Mouse (Mus musculus) thymus, adult 2 months (tissue): Measurements from ENCODE around the gene Fsd1. TPM values are rescaled to one million over a fixed set of nuclear protein-coding genes. Genes with fewer than 3 reads are reported as not detected.

Experiments used
- DNase-seq: peaks from one replicate; pipeline ENCODE4 v3.0.0; 2021
- H3K27ac ChIP-seq: fragments of 200-500 bp; 2 replicates; pipeline ENCODE4 v1.5.1; 2012; ENCODE audit warnings: low read length, control low read depth; ENCODE audit not compliant: control insufficient read depth, insufficient read depth
- H3K27me3 ChIP-seq: fragments of 200-500 bp; 2 replicates; pipeline ENCODE4 v1.6.1; 2012; ENCODE audit warnings: mild to moderate bottlenecking, low read length, moderate library complexity, mixed read lengths; ENCODE audit not compliant: control insufficient read depth, insufficient read depth
- H3K36me3 ChIP-seq: fragments of 200-500 bp; 2 replicates; pipeline ENCODE4 v1.6.1; 2012; ENCODE audit warnings: mild to moderate bottlenecking, low read length, moderate library complexity; ENCODE audit not compliant: control insufficient read depth, insufficient read depth
- H3K4me1 ChIP-seq: fragments of 200-500 bp; replicated peaks from 2 replicates; pipeline ENCODE4 v1.6.1; 2012; ENCODE audit warnings: low read length; ENCODE audit not compliant: control insufficient read depth, insufficient read depth
- H3K4me3 ChIP-seq: fragments of 200-500 bp; 2 replicates; pipeline ENCODE4 v1.5.1; 2012; ENCODE audit warnings: mild to moderate bottlenecking, low read length, control low read depth, moderate library complexity; ENCODE audit not compliant: control insufficient read depth, insufficient read depth
- CTCF ChIP-seq: fragments of 200-500 bp; IDR thresholded peaks from 2 replicates; pipeline ENCODE4 v1.5.1; 2012; ENCODE audit warnings: mild to moderate bottlenecking, control low read depth, low read length, moderate library complexity, borderline replicate concordance; ENCODE audit not compliant: control insufficient read depth, poor library complexity, insufficient read depth; ENCODE audit errors: extremely low read depth
- POLR2A ChIP-seq: fragments of 200-500 bp; IDR thresholded peaks from 2 replicates; pipeline ENCODE4 v1.6.1; 2012; ENCODE audit warnings: mild to moderate bottlenecking, low read length, control low read depth, moderate library complexity; ENCODE audit not compliant: control insufficient read depth, poor library complexity, insufficient read depth; ENCODE audit errors: extremely low read depth
- WGBS: fragments of 180-500 bp; shearing (Covaris S2); methylation state at CpG from one replicate; pipeline ENCODE4 v1.1.7; 2018; 5-methylcytosine and 5-hydroxymethylcytosine counted together
- polyA plus RNA-seq: library from polyadenylated mRNA; depleted of rRNA; stranded (reverse); fragments of >200 nt; gene quantifications from 2 replicates; pipeline ENCODE4 v1.2.3, GENCODE M21; 2012

The Fsd1 gene
- polyA plus RNA-seq, 1 experiment, result 0.26 TPM

DNA sequence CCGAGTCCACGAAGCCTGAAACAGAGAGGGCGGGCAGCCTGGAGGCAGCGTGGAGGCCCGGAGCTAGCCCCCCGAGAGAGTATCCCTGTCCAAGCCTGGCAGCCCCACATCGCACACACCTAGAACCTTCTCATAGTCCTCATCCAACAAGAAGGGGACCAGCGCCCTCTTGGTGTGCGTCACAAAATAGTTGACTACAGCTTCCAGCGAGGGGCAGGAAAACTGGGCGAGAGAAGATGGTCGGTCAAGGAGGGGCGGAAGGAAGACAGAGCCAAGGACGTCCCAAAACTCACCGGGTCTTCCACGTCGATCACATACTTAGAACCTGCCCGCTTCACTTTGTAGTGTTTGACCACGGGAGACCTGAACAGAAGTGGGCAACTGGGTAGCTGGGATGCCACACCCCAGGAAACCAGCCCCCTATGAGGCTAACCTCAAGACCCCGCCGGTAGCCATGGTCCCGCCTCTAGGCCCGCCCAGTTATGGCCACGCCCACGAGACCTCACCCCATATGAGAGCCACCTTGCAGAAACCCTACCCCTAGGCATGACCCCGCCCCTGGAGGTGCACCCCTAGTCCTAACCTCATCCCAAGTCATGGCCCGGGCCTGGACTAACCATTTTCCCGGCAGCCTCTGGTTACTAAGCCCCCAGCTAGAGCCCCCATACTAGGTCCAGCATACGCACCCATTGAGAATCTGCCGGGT, 13.6 kb downstream of the Fsd1 start:
- no peaks in the 10 kb centered on the region for H3K4me1 ChIP-seq
- no peak overlapping the region for H3K27ac ChIP-seq
- no peaks in the 10 kb centered on the region for H3K36me3 ChIP-seq
- H3K27me3 ChIP-seq, result no peaks in the 10 kb centered on the region
- WGBS, result 41% methylated on average over 30 of the region's 30 CpGs
- no peak for TF ChIP-seq POLR2A
- 0 out of 2 replicates have a peak, but pooled peaks have one; percentile 12 for TF ChIP-seq CTCF
- H3K4me3 ChIP-seq, result no peak overlapping the region
- DNase-seq, result no peak

DNA sequence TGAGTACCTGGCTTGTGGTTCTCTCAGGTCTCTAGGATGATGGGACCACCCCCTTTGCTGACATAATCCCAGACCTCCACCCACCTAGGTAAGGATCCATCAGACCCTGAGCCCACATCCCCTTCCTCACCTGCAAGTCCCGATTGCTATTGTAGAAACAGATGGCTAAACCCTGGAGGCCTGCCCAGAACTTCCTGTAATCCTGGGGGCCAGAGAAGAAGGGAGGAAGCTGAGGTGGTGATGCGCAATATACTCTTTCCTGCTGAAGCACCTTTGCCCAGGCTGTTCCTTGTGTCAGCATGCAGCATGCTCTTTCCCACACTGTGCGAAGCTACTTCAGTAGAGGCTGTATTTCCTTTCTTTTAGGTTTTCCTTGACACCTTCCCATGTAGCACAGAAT, 16.7 kb downstream of the Fsd1 start:
- DNase-seq, result no peak
- Histone ChIP-seq H3K4me1 (0 out of 2 replicates have a peak, but pooled peaks cover 2% of the 10 kb centered on the region), H3K27me3 (no peaks in the 10 kb centered on the region), H3K4me3 (no peak overlapping the region), H3K36me3 (no peaks in the 10 kb centered on the region), H3K27ac (no peak overlapping the region)
- TF ChIP-seq CTCF, result no peak
- TF ChIP-seq POLR2A, result no peak
- 39% methylated on average over 3 of the region's 3 CpGs for WGBS

DNA sequence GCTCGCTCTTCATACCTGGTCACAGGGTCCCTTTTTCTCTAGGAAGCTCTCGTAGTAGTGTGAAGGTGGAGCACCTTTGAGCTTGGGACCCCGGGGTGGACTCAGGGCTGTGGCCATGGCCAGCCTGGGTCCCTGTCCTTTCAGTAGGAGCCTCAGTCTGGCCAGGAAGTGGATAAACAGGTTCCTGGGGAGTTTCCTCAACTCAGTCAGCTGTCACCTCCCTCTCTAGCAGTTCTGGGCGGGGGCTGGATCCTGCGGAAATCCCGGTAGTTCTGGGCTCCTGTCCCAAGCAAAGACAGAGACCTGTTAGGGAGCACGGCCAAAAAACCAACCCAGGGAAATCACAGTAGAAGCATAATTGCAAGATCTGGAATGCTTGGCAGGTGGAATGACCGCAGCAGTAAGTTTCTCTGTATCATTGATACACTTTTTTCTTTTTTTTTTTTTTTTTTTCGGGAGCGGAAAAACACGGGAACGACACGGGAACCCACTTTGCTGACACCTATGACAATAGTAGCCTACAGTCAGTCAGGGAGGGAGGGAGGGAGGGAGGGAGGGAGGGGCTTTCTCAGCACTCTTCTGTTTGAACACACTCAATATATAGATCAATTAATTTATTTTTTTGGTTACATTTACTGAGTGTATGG, 19.2 kb downstream of the Fsd1 start, which contains the start of the genes Stap2 and Mpnd:
TSS of gene Stap2 (minus strand) at position 170 of the 647 bp plus-strand sequence.
TSS of gene Mpnd (plus strand) at position 297 of the 647 bp plus-strand sequence.
- no peaks in the 10 kb centered on the region for H3K27me3 ChIP-seq
- peaks cover 16% of the 10 kb centered on the region for H3K4me1 ChIP-seq
- H3K36me3 ChIP-seq, result no peaks in the 10 kb centered on the region
- H3K27ac ChIP-seq, result no peak within 1 kb of the TSS
- DNase-seq, result no peak
- TF ChIP-seq POLR2A, result no peak
- no peak for TF ChIP-seq CTCF
- WGBS, result 65% methylated on average over 13 of the region's 13 CpGs
- H3K4me3 ChIP-seq, result peak within 1 kb of the TSS; percentile 1; the same call in 1 of the 2 replicates

DNA sequence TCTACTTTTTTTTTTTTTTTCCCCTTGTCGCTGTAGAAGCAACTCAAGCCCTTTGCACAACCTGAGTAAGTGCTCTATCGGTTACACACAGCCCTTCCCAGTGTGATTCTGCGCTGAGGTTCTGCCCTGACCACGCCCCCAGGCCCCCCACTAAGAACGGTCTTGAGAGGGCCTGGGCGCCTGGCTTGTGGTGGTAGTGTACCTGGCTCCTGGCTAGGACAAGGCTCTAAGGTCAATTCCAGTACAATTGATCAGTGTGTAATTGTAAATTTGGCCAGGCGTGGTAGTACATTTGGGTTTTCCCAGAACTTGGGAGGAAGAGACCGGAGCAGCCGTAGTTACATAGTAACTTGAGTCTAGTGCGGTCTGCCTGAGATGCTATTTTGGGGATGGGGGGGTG, 20.6 kb downstream of the Fsd1 start:
- DNase-seq, result no peak
- Histone ChIP-seq H3K27ac (no peak overlapping the region), H3K27me3 (no peaks in the 10 kb centered on the region), H3K4me1 (peaks cover 17% of the 10 kb centered on the region), H3K4me3 (no peak overlapping the region), H3K36me3 (no peaks in the 10 kb centered on the region)
- no peak for TF ChIP-seq CTCF
- no peak for TF ChIP-seq POLR2A
- 87% methylated on average over 10 of the region's 10 CpGs for WGBS

GRCm38 (mm10) chr17:56007444-56008355, 21.4 kb downstream of the Fsd1 start:
- TF ChIP-seq POLR2A (no peak), CTCF (no peak)
- Histone ChIP-seq H3K27ac (no peak overlapping the region), H3K4me3 (no peak overlapping the region), H3K36me3 (no peaks in the 10 kb centered on the region), H3K4me1 (peaks cover 17% of the 10 kb centered on the region), H3K27me3 (no peaks in the 10 kb centered on the region)
- WGBS, result 49% methylated on average over 14 of the region's 14 CpGs
- no peak for DNase-seq
